ENCODE assay signal across 27 mouse cellular contexts in the genomic region with DNA sequence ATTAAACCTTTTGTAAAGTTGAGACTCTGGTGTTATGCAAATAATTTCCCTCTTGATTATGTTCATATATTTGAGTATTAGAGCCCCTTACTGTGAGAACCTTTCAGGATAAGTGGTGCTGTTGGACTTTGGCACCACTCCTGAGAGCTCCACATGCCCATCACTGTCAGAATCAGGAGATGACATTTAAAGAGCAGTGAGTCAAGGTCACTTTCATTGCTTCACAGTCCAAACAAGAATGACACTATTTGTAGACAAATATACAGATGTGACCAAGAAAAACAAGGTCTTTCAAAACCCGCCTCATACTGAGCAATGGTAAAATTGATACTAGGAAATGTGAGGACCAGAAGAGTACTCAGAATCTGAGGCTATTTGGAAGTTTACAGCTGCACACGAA.
"Had no signal": no experiment of that assay in that cellular context is flagged by ENCODE, and none has a peak within 500 bp of the region (broad histone marks: within the 10 kb centered on the region; RNA-seq: fewer than 3 reads in every experiment).

No protein-coding gene starts in this region.

- H3K27me3 ChIP-seq: heart, embryonic 13.5 days; heart, embryonic 15.5 days; hindbrain, embryonic 13.5 days; hindbrain, embryonic 15.5 days; kidney, embryonic 15.5 days; limb, embryonic 13.5 days; limb, embryonic 15.5 days had no signal

- H3K4me3 ChIP-seq: heart, adult 2 months; heart, embryonic 13.5 days; heart, embryonic 15.5 days; hindbrain, embryonic 13.5 days; hindbrain, embryonic 15.5 days; kidney, embryonic 15.5 days; limb, embryonic 13.5 days; limb, embryonic 15.5 days had no signal

- H3K4me2 ChIP-seq: heart, embryonic 11.5 days; heart, embryonic 13.5 days; heart, embryonic 15.5 days; hindbrain, embryonic 13.5 days; hindbrain, embryonic 15.5 days; kidney, embryonic 15.5 days; limb, embryonic 13.5 days; limb, embryonic 15.5 days had no signal

- ATAC-seq: hindbrain, postnatal 0 days; intestine, embryonic 16.5 days had no signal

- H3K9me3 ChIP-seq: heart, embryonic 13.5 days; heart, embryonic 15.5 days; hindbrain, embryonic 13.5 days; hindbrain, embryonic 15.5 days; kidney, embryonic 15.5 days; limb, embryonic 13.5 days; limb, embryonic 15.5 days had no signal

- H3K27ac ChIP-seq: heart, adult 2 months; heart, embryonic 13.5 days; heart, embryonic 15.5 days; hindbrain, embryonic 13.5 days; hindbrain, embryonic 15.5 days; hindbrain, postnatal 0 days; kidney, embryonic 15.5 days; kidney, postnatal 0 days; limb, embryonic 13.5 days; limb, embryonic 15.5 days; liver, embryonic 14.5 days had no signal

- H3K36me3 ChIP-seq: heart, embryonic 13.5 days; heart, embryonic 15.5 days; hindbrain, embryonic 13.5 days; hindbrain, embryonic 15.5 days; kidney, embryonic 15.5 days; limb, embryonic 13.5 days; limb, embryonic 15.5 days had no signal

- DNase-seq: gastrocnemius, postnatal 14 days; gastrocnemius, postnatal 36 days; heart, adult 11 months; heart, adult 2 months; heart, postnatal 14 days; heart, postnatal 36 days; kidney, adult 11 months; kidney, adult 2 months; kidney, adult 9 months; kidney, postnatal 14 days; kidney, postnatal 36 days; layer of hippocampus, adult 9-11 months; layer of hippocampus, postnatal 36 days; left cerebral cortex, postnatal 4 days; lung, adult 18-20 months had no signal

- H3K9ac ChIP-seq: heart, embryonic 13.5 days; heart, embryonic 15.5 days; hindbrain, embryonic 13.5 days; hindbrain, embryonic 15.5 days; kidney, embryonic 15.5 days; limb, embryonic 13.5 days; limb, embryonic 15.5 days; liver, embryonic 14.5 days had no signal

- H3K4me1 ChIP-seq: heart, embryonic 13.5 days; heart, embryonic 15.5 days; hindbrain, embryonic 13.5 days; hindbrain, embryonic 15.5 days; kidney, embryonic 15.5 days; limb, embryonic 13.5 days; limb, embryonic 15.5 days had no signal
